Mouse (Mus musculus) ES-E14 (cell line): ENCODE data around the gene Tom1. TPM values are rescaled to one million over a fixed set of nuclear protein-coding genes. Genes with fewer than 3 reads are reported as not detected.

Source experiments
- DNase-seq: peaks from one replicate; pipeline ENCODE4 v3.0.0-alpha.2; 2013; ENCODE audit warnings: low read depth, low spot score
- H3K27ac ChIP-seq: 2 replicates; pipeline ENCODE4 v1.5.1; 2012; ENCODE audit warnings: low read depth, mild to moderate bottlenecking, low read length, moderate library complexity, mixed read lengths; ENCODE audit not compliant: poor library complexity, insufficient read depth, severe bottlenecking
- H3K36me3 ChIP-seq: 2 replicates; pipeline ENCODE4 v1.6.1; 2012; ENCODE audit warnings: mild to moderate bottlenecking, low read length, moderate library complexity, mixed read lengths; ENCODE audit not compliant: control insufficient read depth, poor library complexity, insufficient read depth, severe bottlenecking
- H3K4me1 ChIP-seq, 2 experiments: fragments of 150-350 bp in 1 of 2; sonication (generic) in 1 of 2; 2 replicates each; pipeline ENCODE4 v1.6.1; 2012; ENCODE audit warnings: low read length in 2 of 2, mild to moderate bottlenecking in 1 of 2, mixed read lengths in 1 of 2; ENCODE audit not compliant: control insufficient read depth in 2 of 2, insufficient read depth in 2 of 2, poor library complexity in 1 of 2
- H3K4me3 ChIP-seq, 2 experiments: fragments of 150-350 bp in 1 of 2; sonication (generic) in 1 of 2; 2 replicates each; pipeline ENCODE4 v1.5.1; 2012; ENCODE audit warnings: low read length in 2 of 2, low read depth in 1 of 2, mild to moderate bottlenecking in 1 of 2, mixed read lengths in 1 of 2; ENCODE audit not compliant: insufficient read depth in 1 of 2, poor library complexity in 1 of 2, severe bottlenecking in 1 of 2
- H3K9ac ChIP-seq: 2 replicates; pipeline ENCODE4 v1.6.1; 2012; ENCODE audit warnings: low read depth, mild to moderate bottlenecking, low read length, mixed read lengths; ENCODE audit not compliant: poor library complexity, insufficient read depth, severe bottlenecking
- H3K9me3 ChIP-seq: fragments of 150-350 bp; sonication (generic); 2 replicates; pipeline ENCODE4 v1.6.1; 2012; ENCODE audit warnings: low read depth, mild to moderate bottlenecking, low read length; ENCODE audit not compliant: control insufficient read depth, insufficient read depth
- CHD2 ChIP-seq: IDR thresholded peaks from 2 replicates; pipeline ENCODE4 v1.6.1; 2014; ENCODE audit warnings: mild to moderate bottlenecking, low read depth, low read length, inconsistent platforms
- HCFC1 ChIP-seq: IDR thresholded peaks from 2 replicates; pipeline ENCODE4 v1.6.1; 2012; ENCODE audit warnings: low read length, inconsistent platforms, borderline replicate concordance; ENCODE audit not compliant: insufficient read depth
- MAFK ChIP-seq: IDR thresholded peaks from 2 replicates; pipeline ENCODE4 v1.6.1; 2014; ENCODE audit warnings: mild to moderate bottlenecking, low read depth, low read length, inconsistent platforms; ENCODE audit not compliant: insufficient read depth
- ZC3H11A ChIP-seq: IDR thresholded peaks from 2 replicates; pipeline ENCODE4 v1.6.1; 2012; ENCODE audit warnings: low read depth, mild to moderate bottlenecking, inconsistent platforms, low read length, borderline replicate concordance
- ZNF384 ChIP-seq: IDR thresholded peaks from 2 replicates; pipeline ENCODE4 v1.6.1; 2012; ENCODE audit warnings: low read depth, low read length, inconsistent platforms
- in situ Hi-C, 2 experiments: fragments of 600-800 bp; cut with MboI; formaldehyde crosslinking; loops; one replicate each; pipeline ENCODE4 v1.15.1; 2025; ENCODE audit warnings: low sequenced_read_pairs in 2 of 2, inconsistent platforms in 1 of 2; ENCODE audit not compliant: unreplicated experiment in 2 of 2
- total RNA-seq: library from RNA; depleted of rRNA; stranded (reverse); fragments of 300-350 nt; gene quantifications from 2 replicates; pipeline ENCODE4 v1.2.3, GENCODE M21; 2012

Gene Tom1
- total RNA-seq, 1 experiment, result 24.5 TPM

DNA sequence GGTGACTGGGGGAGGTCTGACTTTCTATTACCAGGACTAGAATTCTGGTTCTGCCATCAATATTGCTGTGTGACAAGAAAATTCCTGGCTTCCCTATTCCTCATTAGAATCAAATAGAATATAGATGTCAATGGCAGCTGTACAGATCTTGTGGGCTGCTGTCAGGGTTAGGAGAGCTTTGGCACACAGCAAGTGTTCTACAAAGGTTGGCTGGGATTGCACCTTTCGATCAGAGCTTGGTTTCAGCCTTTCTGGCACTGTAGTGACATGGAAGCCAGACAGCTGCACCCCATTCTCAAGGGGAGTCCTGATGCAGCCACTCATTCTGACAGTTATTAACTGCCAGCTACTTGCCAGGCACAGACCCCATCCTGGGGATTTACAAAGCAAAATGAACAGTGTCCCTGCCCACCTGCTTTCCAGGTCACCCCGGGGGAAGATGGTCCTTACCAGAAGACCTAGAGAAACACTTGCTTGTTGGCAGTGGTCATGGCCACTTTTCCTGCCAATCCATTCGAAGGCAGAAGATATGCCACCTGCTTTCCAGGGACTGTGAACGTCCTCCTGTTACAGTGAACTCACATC, 57.4 kb downstream of the Tom1 start:
- no peak for DNase-seq
- no peak overlapping the region for H3K4me3 ChIP-seq
- TF ChIP-seq ZNF384, result no peak
- no peak for TF ChIP-seq ZC3H11A
- no peak for TF ChIP-seq CHD2
- no peak for TF ChIP-seq HCFC1
- no peak for TF ChIP-seq MAFK
- peaks cover 4% of the 10 kb centered on the region for H3K36me3 ChIP-seq
- H3K9me3 ChIP-seq, result no peaks in the 10 kb centered on the region
- H3K27ac ChIP-seq, result no peak overlapping the region
- peaks cover 7 to 13% of the 10 kb centered on the region in 2 experiments; a peak in 3 of 4 replicates for H3K4me1 ChIP-seq
- H3K9ac ChIP-seq, result no peak overlapping the region
- in situ Hi-C loops, result no loop called here

DNA sequence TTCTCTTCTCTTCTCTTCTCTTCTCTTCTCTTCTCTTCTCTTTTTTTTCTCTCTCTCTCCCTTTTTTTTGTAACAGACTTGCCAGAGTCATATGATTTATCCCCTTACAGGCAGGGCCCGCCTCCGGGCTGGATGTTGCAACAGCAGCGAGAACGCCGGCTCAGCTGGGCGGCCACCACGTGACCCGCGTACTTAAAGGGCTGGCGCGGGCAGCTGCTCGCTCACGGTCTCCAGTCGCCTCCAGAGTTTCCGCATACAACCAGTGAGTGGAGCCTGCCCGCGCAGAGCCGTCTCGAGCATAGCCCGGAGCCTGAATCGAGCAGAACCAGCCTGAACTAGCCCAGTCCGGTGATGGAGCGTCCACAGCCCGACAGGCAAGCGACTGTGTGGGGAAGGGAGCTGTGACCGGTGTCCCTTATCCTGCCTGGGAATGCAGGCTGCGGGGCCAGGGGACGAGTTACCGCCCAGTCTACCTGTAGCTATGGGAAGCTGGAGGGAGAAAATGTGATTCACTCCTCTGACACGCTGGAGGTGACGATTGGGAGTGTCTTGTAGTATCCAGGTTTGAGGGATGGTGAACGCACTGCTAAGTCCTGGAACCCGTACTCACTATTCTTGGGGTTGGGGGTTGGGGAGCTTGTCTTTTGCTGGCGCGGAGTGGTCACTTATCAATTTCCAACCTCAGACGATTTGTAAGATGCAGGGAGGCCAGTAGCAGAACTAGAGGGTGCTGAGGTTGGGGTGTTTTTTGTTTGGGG, 60.1 kb downstream of the Tom1 start, which contains the start of gene Hmox1:
TSS of gene Hmox1 (plus strand) at position 223 of the 758 bp plus-strand sequence.
- Histone ChIP-seq H3K4me3 (peak within 1 kb of the TSS; percentile 76), H3K36me3 (peaks cover 31% of the 10 kb centered on the region), H3K27ac (peak within 1 kb of the TSS; percentile 8; the same call in 1 of the 2 replicates), H3K9ac (peak within 1 kb of the TSS; percentile 84), H3K9me3 (no peaks in the 10 kb centered on the region), H3K4me1 (peaks cover 4 to 14% of the 10 kb centered on the region in 2 experiments; a peak in 3 of 4 replicates)
- in situ Hi-C loops, result no loop called here
- TF ChIP-seq HCFC1 (no peak), CHD2 (no peak), MAFK (0 out of 2 replicates have a peak, but pooled peaks have one; percentile 16), ZNF384 (no peak), ZC3H11A (no peak)
- DNase-seq, result peak; percentile 84

DNA sequence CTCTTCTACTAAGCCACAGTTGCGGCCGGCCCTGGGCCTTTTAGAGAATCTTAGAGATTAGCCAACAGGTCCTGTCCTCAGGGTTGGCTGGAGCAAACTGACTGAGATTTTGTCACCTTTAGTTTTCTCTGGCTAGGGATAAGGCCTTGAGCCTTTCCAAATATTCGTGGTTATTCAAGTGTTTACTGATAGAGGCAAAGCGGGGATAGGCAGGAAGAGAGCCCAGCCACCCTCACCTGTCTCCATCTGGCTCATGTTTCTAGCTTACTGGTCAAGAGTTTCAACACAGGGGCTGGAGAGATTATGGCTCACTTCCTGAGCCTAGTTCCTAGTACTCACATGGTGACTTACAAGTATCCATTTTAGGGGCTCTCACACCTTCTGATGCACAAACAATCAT, 69.5 kb downstream of the Tom1 start:
- no peak for DNase-seq
- TF ChIP-seq MAFK, result no peak
- TF ChIP-seq ZC3H11A, result no peak
- no peak for TF ChIP-seq ZNF384
- no peak for TF ChIP-seq HCFC1
- TF ChIP-seq CHD2, result no peak
- peaks cover 20% of the 10 kb centered on the region for H3K36me3 ChIP-seq
- H3K4me3 ChIP-seq, result no peak overlapping the region
- H3K27ac ChIP-seq, result no peak overlapping the region
- in situ Hi-C loops, result no loop called here
- no peak overlapping the region for H3K9ac ChIP-seq
- H3K9me3 ChIP-seq, result no peaks in the 10 kb centered on the region
- H3K4me1 ChIP-seq, result 0 out of 4 replicates have a peak, but pooled peaks cover 0 to 2% of the 10 kb centered on the region in 2 experiments

DNA sequence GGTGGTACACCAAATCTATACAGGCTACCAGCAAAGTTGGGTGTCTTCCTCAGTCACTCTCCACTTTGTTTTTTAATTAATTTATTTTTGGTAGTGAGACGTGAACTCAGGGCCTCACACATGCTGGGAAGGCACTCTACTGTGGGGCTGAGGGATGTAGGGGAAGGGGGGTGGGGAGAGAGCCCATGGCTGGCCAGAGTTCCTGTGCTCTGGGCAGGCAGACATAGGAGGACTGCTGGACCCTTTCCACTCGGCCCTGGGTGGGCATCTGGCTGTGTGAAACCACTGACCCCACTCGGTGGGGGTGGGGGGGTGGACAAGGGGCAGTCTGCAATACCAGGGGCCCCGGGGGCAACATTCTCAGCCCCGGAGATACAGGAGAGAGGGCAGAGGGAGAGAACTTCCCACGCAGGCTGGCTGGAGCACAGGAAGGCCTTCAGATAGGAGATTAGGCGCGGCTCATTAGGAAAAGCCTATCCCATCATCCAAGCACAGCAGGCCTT, 69.9 kb downstream of the Tom1 start:
- no peak for DNase-seq
- no peak overlapping the region for H3K27ac ChIP-seq
- peaks cover 16% of the 10 kb centered on the region for H3K36me3 ChIP-seq
- in situ Hi-C loops, result no loop called here
- no peak overlapping the region for H3K9ac ChIP-seq
- no peak overlapping the region for H3K4me3 ChIP-seq
- 0 out of 4 replicates have a peak, but pooled peaks cover 0 to 2% of the 10 kb centered on the region in 2 experiments for H3K4me1 ChIP-seq
- H3K9me3 ChIP-seq, result no peaks in the 10 kb centered on the region
- TF ChIP-seq ZNF384 (no peak), HCFC1 (no peak), ZC3H11A (no peak), MAFK (no peak), CHD2 (no peak)
